Mouse (Mus musculus) C2C12 (cell line): ENCODE data around the gene Ccr5.

Experiments
- CTCF ChIP-seq: IDR thresholded peaks from one replicate; pipeline ENCODE4 v1.5.1; 2011; ENCODE audit not compliant: control insufficient read depth, insufficient read depth, insufficient read length
- FOSL1 ChIP-seq: IDR thresholded peaks from one replicate; pipeline ENCODE4 v1.8.0; 2011; ENCODE audit warnings: mild to moderate bottlenecking, low read length; ENCODE audit not compliant: poor library complexity, insufficient read depth, severe bottlenecking
- MAX ChIP-seq: IDR thresholded peaks from one replicate; pipeline ENCODE4 v1.6.1; 2011; ENCODE audit warnings: mild to moderate bottlenecking, control low read depth
- USF1 ChIP-seq: IDR thresholded peaks from one replicate; pipeline ENCODE4 v1.6.1; 2011; ENCODE audit warnings: low read depth, mild to moderate bottlenecking, control low read depth, moderate library complexity

DNA sequence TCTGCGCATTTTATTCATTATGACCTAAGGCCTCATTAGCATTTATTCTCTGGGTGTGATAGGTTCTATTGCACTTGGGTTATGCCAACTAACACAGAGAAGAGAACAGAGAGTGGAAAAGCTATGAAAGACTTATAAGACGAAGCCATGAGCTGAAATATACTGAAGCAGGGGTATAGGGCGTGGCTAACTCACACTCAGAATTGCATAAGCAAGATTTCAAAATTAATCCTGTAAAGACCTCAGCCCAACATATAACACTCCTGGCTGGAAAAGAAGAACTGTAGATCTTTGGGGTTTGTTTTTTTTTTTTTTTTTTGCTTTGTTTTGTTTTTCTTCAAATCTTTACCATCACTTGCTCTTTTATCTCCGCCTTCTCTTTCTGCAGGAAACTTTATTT is 19.6 kb upstream of the Ccr5 start, which contains the start of gene Ccr2:
- TF ChIP-seq CTCF (no peak), MAX (no peak), FOSL1 (no peak), USF1 (no peak)
